Mouse (Mus musculus) midbrain, postnatal 0 days (tissue): Measurements from ENCODE around the gene Cdh13. TPM values are rescaled to one million over a fixed set of nuclear protein-coding genes. Genes with fewer than 3 reads are reported as not detected.

ENCODE experiments used
- ATAC-seq: fragments of 200-750 bp; cut with Nextera tagmentation; 2 replicates; pipeline ENCODE4 v1.8.0; 2017; ENCODE audit warnings: moderate number of reproducible peaks, mild to moderate bottlenecking, moderate TSS enrichment, moderate library complexity; ENCODE audit not compliant: low FRiP score
- DNase-seq: peaks from one replicate; pipeline ENCODE4 v3.0.0-alpha.2; 2015; ENCODE audit warnings: low spot score
- H3K27ac ChIP-seq: fragments of 300-500 bp; sonication (generic); 2 replicates; pipeline ENCODE4 v1.5.1; 2014; ENCODE audit warnings: low read depth, mild to moderate bottlenecking, low read length, mixed read lengths
- H3K27me3 ChIP-seq: fragments of 300-500 bp; sonication (generic); 2 replicates; pipeline ENCODE4 v1.6.1; 2014; ENCODE audit warnings: low read length, control low read depth, mixed read lengths; ENCODE audit not compliant: insufficient read depth
- H3K36me3 ChIP-seq: fragments of 300-500 bp; sonication (generic); 2 replicates; pipeline ENCODE4 v1.6.1; 2014; ENCODE audit warnings: low read length, control low read depth, mixed read lengths; ENCODE audit not compliant: insufficient read depth
- H3K4me1 ChIP-seq: fragments of 300-500 bp; sonication (generic); 2 replicates; pipeline ENCODE4 v1.6.1; 2014; ENCODE audit warnings: mild to moderate bottlenecking, control low read depth, antibody characterized with exemption, low read length, mixed read lengths; ENCODE audit not compliant: insufficient read depth
- H3K4me2 ChIP-seq: fragments of 300-500 bp; sonication (generic); 2 replicates; pipeline ENCODE4 v1.6.1; 2014; ENCODE audit warnings: low read depth, mild to moderate bottlenecking, low read length, mixed read lengths; ENCODE audit not compliant: poor library complexity, severe bottlenecking
- H3K4me3 ChIP-seq: fragments of 300-500 bp; sonication (generic); 2 replicates; pipeline ENCODE4 v1.5.1; 2014; ENCODE audit warnings: low read depth, mild to moderate bottlenecking, low read length, moderate library complexity
- H3K9ac ChIP-seq: fragments of 300-500 bp; sonication (generic); replicated peaks from 2 replicates; pipeline ENCODE4 v1.6.1; 2014; ENCODE audit warnings: mild to moderate bottlenecking, low read length, moderate library complexity, mixed read lengths; ENCODE audit not compliant: poor library complexity, severe bottlenecking
- H3K9me3 ChIP-seq: fragments of 300-500 bp; sonication (generic); 2 replicates; pipeline ENCODE4 v1.6.1; 2016; ENCODE audit warnings: low read length, control low read depth
- CTCF ChIP-seq: IDR thresholded peaks from 2 replicates; pipeline ENCODE4 v1.5.1; 2016; ENCODE audit warnings: antibody characterized with exemption, mild to moderate bottlenecking
- WGBS: fragments of 180-500 bp; shearing (Covaris S2); extraction: QIAGEN DNeasy Blood & Tissue Kit; methylation state at CpG from one replicate; pipeline ENCODE4 v1.1.7; 2014; 5-methylcytosine and 5-hydroxymethylcytosine counted together
- polyA plus RNA-seq: library from polyadenylated mRNA; unstranded; fragments of >200 nt; fragmentation: Nextera tagmentation; extraction: Ambion mirVana; gene quantifications from 2 replicates; pipeline ENCODE4 v1.2.1, GENCODE M21; 2015
- total RNA-seq: library from RNA; depleted of rRNA; stranded (reverse); fragments of >200 nt; gene quantifications from 2 replicates; pipeline ENCODE4 v1.2.3, GENCODE M21; 2014

The Cdh13 gene
- total and polyA plus RNA-seq, 2 experiments from 2014 or later = 199 to 203 TPM

DNA sequence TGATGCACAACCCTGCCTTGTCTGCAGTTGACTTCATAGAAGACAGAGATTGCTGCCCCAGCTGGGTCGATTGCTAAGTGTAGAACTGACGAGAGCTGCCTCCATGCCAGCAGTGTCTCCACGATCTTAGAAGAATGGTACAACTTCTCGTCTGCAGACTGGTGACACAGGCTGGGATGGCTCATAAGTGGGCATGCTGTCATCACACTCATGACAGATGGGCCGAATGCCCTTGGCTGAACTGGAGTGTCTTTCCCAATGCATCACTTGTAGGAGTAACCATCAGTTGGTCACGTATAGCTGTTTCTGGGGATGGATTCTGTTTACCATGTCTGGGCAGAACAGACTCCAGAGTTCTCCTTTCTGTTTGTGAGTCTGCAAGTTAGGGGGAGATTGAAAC, 392.7 kb downstream of the Cdh13 start:
- Histone ChIP-seq H3K9ac (no peak overlapping the region), H3K4me2 (no peak overlapping the region), H3K27ac (no peak overlapping the region), H3K27me3 (no peaks in the 10 kb centered on the region), H3K36me3 (no peaks in the 10 kb centered on the region), H3K4me3 (no peak overlapping the region), H3K9me3 (no peaks in the 10 kb centered on the region), H3K4me1 (no peaks in the 10 kb centered on the region)
- WGBS = 90% methylated on average over 6 of the region's 6 CpGs
- no peak for ATAC-seq
- peak; percentile 27 for DNase-seq
- no peak for TF ChIP-seq CTCF

DNA sequence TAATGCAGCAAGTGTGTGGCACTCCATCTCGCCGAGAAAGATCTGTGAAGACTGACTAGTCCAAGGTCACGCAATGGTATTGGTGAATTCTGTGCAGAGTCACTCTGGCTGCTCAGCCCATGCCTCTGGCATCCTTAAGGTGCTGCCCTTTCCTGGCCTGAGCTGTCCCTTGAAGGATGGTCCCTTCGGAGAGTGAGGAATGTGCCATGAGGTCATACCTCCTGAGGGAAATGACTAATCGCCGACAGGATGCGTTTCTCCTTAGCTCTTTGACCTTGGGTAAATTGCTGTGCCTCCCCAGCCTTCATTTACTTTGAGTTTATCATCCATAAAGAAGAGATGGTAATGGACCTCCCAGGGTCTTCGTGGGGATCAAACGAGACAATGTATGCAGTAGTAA, 395.8 kb downstream of the Cdh13 start:
- DNase-seq (no peak), ATAC-seq (no peak)
- Histone ChIP-seq H3K4me3 (no peak overlapping the region), H3K9ac (no peak overlapping the region), H3K4me1 (no peaks in the 10 kb centered on the region), H3K27me3 (no peaks in the 10 kb centered on the region), H3K27ac (no peak overlapping the region), H3K9me3 (no peaks in the 10 kb centered on the region), H3K4me2 (no peak overlapping the region), H3K36me3 (no peaks in the 10 kb centered on the region)
- TF ChIP-seq CTCF = no peak
- 82% methylated on average over 9 of the region's 9 CpGs for WGBS

DNA sequence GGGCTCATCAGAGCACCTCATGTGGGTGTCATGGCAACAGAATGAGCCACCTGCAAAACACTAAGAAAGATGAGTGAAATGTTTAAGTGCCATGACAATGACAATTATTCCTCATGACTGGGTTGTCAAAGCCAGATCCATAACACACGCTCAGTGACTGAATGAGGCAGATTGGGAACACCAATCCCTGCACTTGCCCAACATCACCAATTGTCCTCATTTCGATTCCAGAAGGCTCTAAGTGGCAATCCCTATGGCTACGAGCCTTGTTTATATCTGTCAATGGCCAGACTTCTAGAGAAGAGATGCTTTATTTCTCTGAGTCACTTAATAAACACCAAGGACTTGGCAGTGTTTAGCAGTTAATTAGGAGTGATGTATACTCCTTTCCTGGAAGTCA, 399.9 kb downstream of the Cdh13 start:
- ATAC-seq (no peak), DNase-seq (no peak)
- Histone ChIP-seq H3K27ac (no peak overlapping the region), H3K4me2 (no peak overlapping the region), H3K27me3 (no peaks in the 10 kb centered on the region), H3K36me3 (no peaks in the 10 kb centered on the region), H3K9me3 (no peaks in the 10 kb centered on the region), H3K4me1 (no peaks in the 10 kb centered on the region), H3K4me3 (no peak overlapping the region), H3K9ac (no peak overlapping the region)
- TF ChIP-seq CTCF = no peak
- WGBS = 61% methylated on average over 3 of the region's 3 CpGs

DNA sequence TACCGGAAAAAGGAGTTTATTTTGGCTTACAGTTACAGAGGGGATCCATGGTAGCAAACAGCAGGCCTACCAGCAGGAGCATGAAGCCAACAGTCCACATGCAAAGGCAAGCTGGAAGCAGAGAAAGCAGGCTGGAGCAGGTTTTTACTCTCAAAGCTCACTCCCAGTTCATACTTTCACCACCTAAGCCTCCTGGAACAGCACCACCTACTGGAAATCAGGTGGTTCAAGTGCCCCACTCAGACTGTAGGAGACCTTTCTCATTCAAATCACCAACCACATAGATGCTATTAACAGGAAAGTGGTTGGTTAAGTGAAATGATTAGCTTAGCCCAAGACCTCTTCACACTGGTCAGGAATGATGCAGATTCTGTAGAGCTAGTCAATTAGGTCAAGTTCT, 402.3 kb downstream of the Cdh13 start:
- ATAC-seq = no peak
- H3K27me3 ChIP-seq = no peaks in the 10 kb centered on the region
- no peak overlapping the region for H3K4me2 ChIP-seq
- no peak overlapping the region for H3K9ac ChIP-seq
- 94% methylated on average over 1 of the region's 1 CpGs for WGBS
- TF ChIP-seq CTCF = peak; percentile 34
- no peaks in the 10 kb centered on the region for H3K9me3 ChIP-seq
- DNase-seq = no peak
- no peaks in the 10 kb centered on the region for H3K36me3 ChIP-seq
- no peak overlapping the region for H3K4me3 ChIP-seq
- H3K27ac ChIP-seq = no peak overlapping the region
- H3K4me1 ChIP-seq = no peaks in the 10 kb centered on the region

DNA sequence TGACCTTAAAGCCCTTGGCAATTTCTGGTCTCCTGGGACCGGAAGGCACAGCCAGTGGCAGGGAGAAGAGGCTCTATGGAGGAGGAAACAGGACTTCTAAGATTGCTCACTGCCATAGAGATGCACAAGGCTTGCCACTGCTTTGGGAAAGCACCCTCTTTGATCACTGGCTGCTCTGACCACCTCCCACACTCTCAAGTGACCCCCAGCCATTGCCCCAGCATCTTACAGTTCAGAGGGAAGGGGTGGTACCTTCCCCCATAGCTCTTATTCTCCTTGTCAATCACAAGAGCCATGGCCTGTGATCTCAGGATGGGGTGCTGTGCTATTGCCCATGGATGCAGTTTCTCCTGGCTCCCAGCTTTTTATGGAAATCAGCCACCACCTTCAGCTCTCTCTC, 406.3 kb downstream of the Cdh13 start:
- TF ChIP-seq CTCF = no peak
- DNase-seq = no peak
- no peaks in the 10 kb centered on the region for H3K4me1 ChIP-seq
- no peaks in the 10 kb centered on the region for H3K9me3 ChIP-seq
- WGBS = 77% methylated on average over 1 of the region's 1 CpGs
- H3K27ac ChIP-seq = no peak overlapping the region
- ATAC-seq = no peak
- H3K36me3 ChIP-seq = no peaks in the 10 kb centered on the region
- no peaks in the 10 kb centered on the region for H3K27me3 ChIP-seq
- no peak overlapping the region for H3K4me2 ChIP-seq
- H3K4me3 ChIP-seq = no peak overlapping the region
- no peak overlapping the region for H3K9ac ChIP-seq

DNA sequence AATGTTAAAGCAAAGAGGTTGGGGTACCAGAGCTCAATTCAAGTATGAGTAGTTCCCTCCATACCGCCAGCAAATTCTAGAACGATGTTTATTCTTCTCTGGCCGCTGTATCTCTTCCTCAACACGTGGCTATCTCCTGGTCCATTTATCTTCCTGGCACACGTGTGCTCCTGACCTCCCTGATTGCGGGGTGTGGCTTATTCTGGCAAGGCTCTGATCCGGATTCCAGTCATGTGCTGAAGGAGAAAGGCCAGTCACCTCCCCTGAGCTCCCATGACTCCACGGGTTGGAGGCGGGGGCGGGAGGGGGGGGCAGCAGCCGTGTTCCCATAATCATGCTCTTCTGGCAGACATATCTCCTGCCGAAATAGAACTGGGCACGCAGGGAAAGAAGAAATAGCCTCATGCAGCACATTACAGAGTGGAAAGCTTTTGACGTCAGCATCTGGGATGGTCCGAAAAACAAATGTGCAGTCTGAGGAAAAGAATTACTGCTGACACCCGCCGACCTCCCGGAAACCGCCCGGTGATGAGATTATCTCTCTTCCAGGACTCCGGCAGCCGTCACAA, 417.9 kb downstream of the Cdh13 start:
- no peak for ATAC-seq
- Histone ChIP-seq H3K9me3 (no peaks in the 10 kb centered on the region), H3K4me3 (no peak overlapping the region), H3K4me1 (no peaks in the 10 kb centered on the region), H3K36me3 (no peaks in the 10 kb centered on the region), H3K27me3 (no peaks in the 10 kb centered on the region), H3K27ac (no peak overlapping the region), H3K9ac (no peak overlapping the region), H3K4me2 (no peak overlapping the region)
- WGBS = 92% methylated on average over 22 of the region's 22 CpGs
- no peak for TF ChIP-seq CTCF
- DNase-seq = no peak
